Mouse (Mus musculus) lung, adult 2 months (tissue): ENCODE measurements around the gene Lrrc1.

ENCODE experiments used
- CTCF ChIP-seq: fragments of 200-500 bp; IDR thresholded peaks from 2 replicates; pipeline ENCODE4 v1.5.1; 2011; ENCODE audit warnings: mild to moderate bottlenecking, low read length, control low read depth; ENCODE audit not compliant: insufficient read depth
- POLR2A ChIP-seq: fragments of 200-500 bp; IDR thresholded peaks from 2 replicates; pipeline ENCODE4 v1.6.1; 2011; ENCODE audit warnings: low read depth, mild to moderate bottlenecking, control low read depth, low read length, borderline replicate concordance; ENCODE audit errors: extremely low read depth

DNA sequence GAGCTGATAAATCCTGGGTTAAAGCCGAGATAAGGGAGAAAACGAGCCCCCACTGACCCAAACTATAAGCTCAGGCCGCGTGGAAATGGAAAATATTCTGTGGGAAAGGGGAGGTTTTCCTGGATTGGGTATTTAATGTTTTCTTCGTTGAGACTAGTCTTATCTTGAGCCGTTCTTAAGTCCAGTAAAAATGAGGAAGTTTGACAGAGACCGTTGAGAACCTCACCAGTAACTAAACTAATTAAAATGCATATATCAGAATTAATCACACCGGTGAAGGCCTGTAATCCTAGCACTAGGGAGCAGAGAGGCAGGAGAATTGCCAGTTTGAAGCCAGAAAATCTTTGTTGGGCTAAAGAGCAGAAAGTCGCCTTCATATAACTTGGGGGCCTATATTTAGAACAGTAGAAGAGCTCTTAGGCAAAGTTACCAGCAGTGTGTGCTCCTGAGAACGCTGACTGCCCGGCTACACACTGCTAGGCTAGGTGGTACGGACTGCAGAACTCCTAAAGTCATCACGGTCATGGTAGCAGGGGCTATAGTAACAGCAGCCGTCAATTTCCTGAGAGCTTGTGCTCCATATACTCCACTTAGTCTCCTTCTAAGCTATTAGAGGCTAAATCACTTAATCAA, 116.4 kb downstream of the Lrrc1 start:
- TF ChIP-seq POLR2A (no peak), CTCF (no peak)
